In genomic region chr19:32921021-32921420, GRCm38 (mm10) we compare ENCODE assay signal across 31 mouse cellular contexts.
"Had no signal": no experiment of that assay in that cellular context is flagged by ENCODE, and none has a peak within 500 bp of the region (broad histone marks: within the 10 kb centered on the region; RNA-seq: fewer than 3 reads in every experiment).

No protein-coding gene starts in this region.

- H3K4me2 ChIP-seq: limb, embryonic 12.5 days; limb, embryonic 13.5 days; limb, embryonic 15.5 days; liver, embryonic 11.5 days; liver, embryonic 12.5 days; liver, embryonic 13.5 days; liver, embryonic 15.5 days; lung, embryonic 15.5 days; midbrain, embryonic 11.5 days; midbrain, embryonic 12.5 days; midbrain, embryonic 13.5 days; midbrain, embryonic 15.5 days; neural tube, embryonic 12.5 days; neural tube, embryonic 13.5 days had no signal

- H3K9me3 ChIP-seq: limb, embryonic 10.5 days; limb, embryonic 12.5 days; limb, embryonic 13.5 days; limb, embryonic 15.5 days; liver, embryonic 12.5 days; liver, embryonic 13.5 days; liver, embryonic 15.5 days; lung, embryonic 15.5 days; megakaryocyte, embryonic 14.5 days; midbrain, embryonic 10.5 days; midbrain, embryonic 12.5 days; midbrain, embryonic 13.5 days; midbrain, embryonic 15.5 days; neural tube, embryonic 12.5 days; neural tube, embryonic 13.5 days had no signal

- H3K27ac ChIP-seq: left cerebral cortex, adult 2 months; limb, embryonic 10.5 days; limb, embryonic 12.5 days; limb, embryonic 13.5 days; limb, embryonic 15.5 days; liver, embryonic 12.5 days; liver, embryonic 13.5 days; liver, embryonic 14.5 days; liver, embryonic 15.5 days; lung, embryonic 15.5 days; macrophage; midbrain, embryonic 10.5 days; midbrain, embryonic 12.5 days; midbrain, embryonic 13.5 days; midbrain, embryonic 15.5 days; neural tube, embryonic 12.5 days; neural tube, embryonic 13.5 days had no signal

- DNase-seq: left cerebral cortex, postnatal 4 days; liver; liver, embryonic 13.5 days; liver, postnatal 0 days; lung, adult 18-20 months; lung, postnatal 10 days; lung, postnatal 14 days; lung, postnatal 36 days; lung, postnatal 4 days; midbrain, embryonic 14.5 days had no signal

- H3K4me1 ChIP-seq: limb, embryonic 10.5 days; limb, embryonic 12.5 days; liver, embryonic 12.5 days; liver, embryonic 13.5 days; liver, embryonic 15.5 days; megakaryocyte, embryonic 14.5 days; midbrain, embryonic 10.5 days; midbrain, embryonic 12.5 days; midbrain, embryonic 13.5 days; midbrain, embryonic 15.5 days; neural tube, embryonic 12.5 days had no signal

- H3K27me3 ChIP-seq: limb, embryonic 12.5 days; limb, embryonic 15.5 days; liver, embryonic 12.5 days; liver, embryonic 13.5 days; liver, embryonic 15.5 days; lung, embryonic 15.5 days; midbrain, embryonic 15.5 days; neural tube, embryonic 12.5 days; neural tube, embryonic 13.5 days had no signal

- ATAC-seq: liver, embryonic 12.5 days; liver, postnatal 0 days; midbrain, embryonic 13.5 days; midbrain, embryonic 15.5 days; midbrain, embryonic 16.5 days had no signal

- H3K36me3 ChIP-seq: limb, embryonic 10.5 days; limb, embryonic 12.5 days; limb, embryonic 13.5 days; limb, embryonic 15.5 days; liver, embryonic 12.5 days; liver, embryonic 13.5 days; liver, embryonic 15.5 days; lung, embryonic 15.5 days; midbrain, embryonic 10.5 days; midbrain, embryonic 12.5 days; midbrain, embryonic 13.5 days; midbrain, embryonic 15.5 days; neural tube, embryonic 12.5 days; neural tube, embryonic 13.5 days had no signal

- H3K9ac ChIP-seq: limb, embryonic 12.5 days; limb, embryonic 13.5 days; limb, embryonic 15.5 days; liver, embryonic 12.5 days; liver, embryonic 13.5 days; liver, embryonic 14.5 days; liver, embryonic 15.5 days; liver, postnatal 0 days; lung, embryonic 15.5 days; midbrain, embryonic 12.5 days; midbrain, embryonic 13.5 days; midbrain, embryonic 15.5 days; neural tube, embryonic 12.5 days; neural tube, embryonic 13.5 days had no signal

- H3K4me3 ChIP-seq: left cerebral cortex, adult 2 months; limb, embryonic 10.5 days; limb, embryonic 12.5 days; limb, embryonic 13.5 days; limb, embryonic 15.5 days; liver, embryonic 12.5 days; liver, embryonic 13.5 days; liver, embryonic 15.5 days; lung, embryonic 15.5 days; megakaryocyte, embryonic 14.5 days; midbrain, embryonic 10.5 days; midbrain, embryonic 12.5 days; midbrain, embryonic 13.5 days; midbrain, embryonic 15.5 days; myocyte; neural tube, embryonic 12.5 days; neural tube, embryonic 13.5 days had no signal
